ENCODE assay signal across 7 mouse cellular contexts in genomic region chr1:180420496-180421164, GRCm38 (mm10).
DNase-seq lines count a peak whose midpoint lies in the region; ATAC-seq lines count a peak whose summit lies in the region.

No protein-coding gene starts in this region.

- H3K4me3 ChIP-seq in limb, embryonic 12.5 days (replicated peaks) = no peak overlapping the region
- no peak overlapping the region for H3K4me3 ChIP-seq in limb, embryonic 10.5 days
- no peak overlapping the region for H3K4me3 ChIP-seq in hindbrain, embryonic 12.5 days
- H3K4me3 ChIP-seq in neural tube, embryonic 12.5 days = no peak overlapping the region

- H3K4me2 ChIP-seq in limb, embryonic 12.5 days = no peak overlapping the region
- H3K4me2 ChIP-seq in hindbrain, embryonic 12.5 days (replicated peaks) = peak overlapping the region; percentile 13; the same call in 1 of the 2 replicates
- H3K4me2 ChIP-seq in neural tube, embryonic 12.5 days (replicated peaks) = peak overlapping the region; percentile 0; the same call in 1 of the 2 replicates

- no peak for ATAC-seq in limb, embryonic 12.5 days (ENCODE audit: insufficient number of reproducible peaks, insufficient read depth, low FRiP score, low TSS enrichment, low read depth)
- ATAC-seq in hindbrain, embryonic 12.5 days (ENCODE audit: low FRiP score) = peak; percentile 77
- peak; percentile 70 for ATAC-seq in neural tube, embryonic 12.5 days (ENCODE audit: low FRiP score, low read depth)

- DNase-seq in limb, embryonic 10.5 days (ENCODE audit: low spot score) = no peak
- peak; percentile 62 for DNase-seq in cerebellum, adult 9-10 months
- DNase-seq in thymus, adult 18-20 months = no peak
- no peak for DNase-seq in lung, postnatal 36 days

- H3K36me3 ChIP-seq in limb, embryonic 12.5 days = peaks cover 84% of the 10 kb centered on the region
- H3K36me3 ChIP-seq in limb, embryonic 10.5 days = peaks cover 68% of the 10 kb centered on the region
- 0 out of 2 replicates have a peak, but pooled peaks cover 4% of the 10 kb centered on the region for H3K36me3 ChIP-seq in hindbrain, embryonic 12.5 days
- H3K36me3 ChIP-seq in neural tube, embryonic 12.5 days = no peaks in the 10 kb centered on the region

- WGBS in limb, embryonic 12.5 days = 65% methylated on average over 8 of the region's 8 CpGs
- WGBS in limb, embryonic 10.5 days = 62% methylated on average over 8 of the region's 8 CpGs
- WGBS in hindbrain, embryonic 12.5 days = 29% methylated on average over 8 of the region's 8 CpGs
- 35% methylated on average over 8 of the region's 8 CpGs for WGBS in neural tube, embryonic 12.5 days

- no peaks in the 10 kb centered on the region for H3K27me3 ChIP-seq in limb, embryonic 12.5 days
- H3K27me3 ChIP-seq in limb, embryonic 10.5 days (ENCODE audit: low read depth, poor library complexity, severe bottlenecking) = no peaks in the 10 kb centered on the region
- H3K27me3 ChIP-seq in hindbrain, embryonic 12.5 days = no peaks in the 10 kb centered on the region
- no peaks in the 10 kb centered on the region for H3K27me3 ChIP-seq in neural tube, embryonic 12.5 days (replicated peaks)

- H3K27ac ChIP-seq in limb, embryonic 12.5 days = 0 out of 2 replicates have a peak overlapping the region, but pooled peaks have one; percentile 29
- H3K27ac ChIP-seq in limb, embryonic 10.5 days = no peak overlapping the region
- H3K27ac ChIP-seq in hindbrain, embryonic 12.5 days = no peak overlapping the region
- H3K27ac ChIP-seq in neural tube, embryonic 12.5 days = no peak overlapping the region

- no peak overlapping the region for H3K9ac ChIP-seq in limb, embryonic 12.5 days (replicated peaks)
- no peak overlapping the region for H3K9ac ChIP-seq in hindbrain, embryonic 12.5 days
- no peak overlapping the region for H3K9ac ChIP-seq in neural tube, embryonic 12.5 days

- H3K9me3 ChIP-seq in limb, embryonic 12.5 days = no peaks in the 10 kb centered on the region
- no peaks in the 10 kb centered on the region for H3K9me3 ChIP-seq in limb, embryonic 10.5 days (replicated peaks)
- H3K9me3 ChIP-seq in hindbrain, embryonic 12.5 days (replicated peaks) = no peaks in the 10 kb centered on the region
- H3K9me3 ChIP-seq in neural tube, embryonic 12.5 days = no peaks in the 10 kb centered on the region

- peaks cover 17% of the 10 kb centered on the region for H3K4me1 ChIP-seq in limb, embryonic 12.5 days (replicated peaks)
- peaks cover 27% of the 10 kb centered on the region for H3K4me1 ChIP-seq in limb, embryonic 10.5 days
- peaks cover 17% of the 10 kb centered on the region for H3K4me1 ChIP-seq in hindbrain, embryonic 12.5 days
- H3K4me1 ChIP-seq in neural tube, embryonic 12.5 days = peaks cover 20% of the 10 kb centered on the region; the same call in 1 of the 2 replicates
